Mouse (Mus musculus) kidney, embryonic 15.5 days (tissue): ENCODE measurements around the gene Card19. TPM values are rescaled to one million over a fixed set of nuclear protein-coding genes. Genes with fewer than 3 reads are reported as not detected.

Experiments
- ATAC-seq: fragments of 200-750 bp; cut with Nextera tagmentation; replicated peaks from 2 replicates; pipeline ENCODE4 v1.8.0; 2017; ENCODE audit warnings: moderate TSS enrichment; ENCODE audit not compliant: low FRiP score
- H3K27ac ChIP-seq: fragments of 300-500 bp; sonication (generic); 2 replicates; pipeline ENCODE4 v1.5.1; 2015; ENCODE audit warnings: mild to moderate bottlenecking, inconsistent platforms
- H3K27me3 ChIP-seq: fragments of 300-500 bp; sonication (generic); 2 replicates; pipeline ENCODE4 v1.6.1; 2015; ENCODE audit warnings: inconsistent platforms
- H3K36me3 ChIP-seq: fragments of 300-500 bp; sonication (generic); 2 replicates; pipeline ENCODE4 v1.6.1; 2015; ENCODE audit warnings: inconsistent platforms
- H3K4me1 ChIP-seq: fragments of 300-500 bp; sonication (generic); 2 replicates; pipeline ENCODE4 v1.6.1; 2015; ENCODE audit warnings: inconsistent platforms
- H3K4me2 ChIP-seq: fragments of 300-500 bp; sonication (generic); 2 replicates; pipeline ENCODE4 v1.6.1; 2015; ENCODE audit warnings: moderate library complexity, mild to moderate bottlenecking, inconsistent platforms
- H3K4me3 ChIP-seq: fragments of 300-500 bp; sonication (generic); replicated peaks from 2 replicates; pipeline ENCODE4 v1.5.1; 2015; ENCODE audit warnings: mild to moderate bottlenecking, inconsistent platforms
- H3K9ac ChIP-seq: fragments of 300-500 bp; sonication (generic); 2 replicates; pipeline ENCODE4 v1.6.1; 2015; ENCODE audit warnings: mild to moderate bottlenecking, inconsistent platforms
- H3K9me3 ChIP-seq: fragments of 300-500 bp; sonication (generic); replicated peaks from 2 replicates; pipeline ENCODE4 v1.6.1; 2016; ENCODE audit warnings: inconsistent platforms
- WGBS: fragments of 180-500 bp; shearing (Covaris S2); methylation state at CpG from one replicate; pipeline ENCODE4 v1.1.7; 2015; ENCODE audit warnings: mixed read lengths; 5-methylcytosine and 5-hydroxymethylcytosine counted together
- polyA plus RNA-seq: library from polyadenylated mRNA; unstranded; fragments of >200 nt; fragmentation: Nextera tagmentation; extraction: Ambion mirVana; gene quantifications from 2 replicates; pipeline ENCODE4 v1.2.1, GENCODE M21; 2015

Gene Card19
- 45.7 and 47.2 TPM in 2 replicates for polyA plus RNA-seq

DNA sequence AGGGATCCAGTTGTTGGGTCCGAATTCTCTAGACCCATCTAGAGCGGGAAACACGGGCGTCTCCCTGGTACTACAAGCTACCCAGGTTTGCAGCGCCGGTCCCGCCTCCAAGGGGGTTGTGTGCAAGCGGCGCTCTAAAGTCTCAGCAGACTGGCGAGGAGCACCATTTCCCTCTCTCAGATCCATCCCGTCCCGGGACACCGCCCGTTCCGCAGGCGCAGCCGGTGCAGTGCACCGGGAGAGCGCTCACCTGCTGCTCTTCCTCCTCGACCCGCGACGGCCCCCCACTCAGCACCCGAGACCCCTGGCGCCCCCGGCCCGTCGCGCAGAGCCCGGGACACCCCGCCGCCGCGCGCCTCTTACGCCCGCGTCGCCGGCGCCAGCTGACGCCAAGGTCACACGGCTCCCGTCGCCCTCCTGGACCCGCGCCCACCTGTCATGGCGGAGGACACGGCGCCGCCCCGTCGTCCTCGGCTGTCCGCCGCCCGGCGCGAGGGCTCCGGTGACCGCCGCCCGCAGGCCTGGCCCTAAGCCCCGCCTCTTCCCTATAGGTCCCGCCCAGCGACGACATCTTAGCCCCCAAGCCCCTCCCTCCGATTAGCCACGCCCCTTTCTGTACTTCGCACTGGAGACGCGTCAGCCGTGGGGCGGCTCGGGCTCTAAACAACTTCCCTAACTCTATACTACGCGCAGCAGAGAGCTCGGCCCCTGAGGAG lies at the start of gene Card19:
Gene Card19, minus strand, starts transcription at position 534 of the 716 bp plus-strand sequence.
- Histone ChIP-seq H3K27me3 (peaks cover 8% of the 10 kb centered on the region; the same call in 1 of the 2 replicates), H3K36me3 (no peaks in the 10 kb centered on the region), H3K9me3 (no peaks in the 10 kb centered on the region), H3K4me1 (peaks cover 27% of the 10 kb centered on the region), H3K4me3 (peak within 1 kb of the TSS; percentile 90), H3K4me2 (peak within 1 kb of the TSS; percentile 93), H3K27ac (peak within 1 kb of the TSS; percentile 84), H3K9ac (peak within 1 kb of the TSS; percentile 73)
- peak; percentile 93 for ATAC-seq
- under 1% methylated on average over 78 of the region's 78 CpGs for WGBS

DNA sequence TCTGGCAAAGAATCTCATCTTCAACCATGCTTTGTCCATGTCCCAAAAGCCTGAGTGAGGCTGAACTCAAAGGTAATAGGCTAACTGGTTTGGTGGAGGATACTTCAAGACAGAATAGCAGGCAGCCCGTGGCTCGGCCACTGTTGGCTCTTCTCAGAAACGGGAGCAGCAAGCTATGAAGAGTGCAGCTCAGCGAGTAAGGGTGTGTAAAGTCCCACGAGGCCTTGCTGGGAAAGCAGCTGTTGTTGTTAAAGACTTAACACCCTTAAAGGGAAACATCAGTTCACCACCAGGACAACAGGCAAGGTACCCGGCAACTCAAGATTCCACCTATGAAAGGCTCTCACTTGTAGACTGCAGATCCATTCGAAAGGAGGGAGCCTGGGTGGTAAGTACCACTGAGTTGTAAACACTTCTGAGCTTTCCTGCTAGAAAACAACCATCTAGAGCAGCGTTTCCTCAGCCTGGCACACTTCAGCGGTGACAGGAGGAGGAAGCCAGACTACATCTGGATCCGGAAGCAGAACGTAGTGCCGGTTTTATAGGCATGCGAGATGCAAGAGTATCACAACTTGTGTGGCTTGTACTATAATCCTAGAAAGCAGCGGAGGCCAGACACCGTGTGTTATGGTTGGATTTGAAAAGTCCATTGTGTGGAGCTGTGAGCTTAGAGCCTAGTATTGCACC lies 44.3 kb upstream of the Card19 start:
- Histone ChIP-seq H3K9ac (no peak overlapping the region), H3K4me3 (no peak overlapping the region), H3K4me1 (0 out of 2 replicates have a peak, but pooled peaks cover 2% of the 10 kb centered on the region), H3K4me2 (no peak overlapping the region), H3K36me3 (no peaks in the 10 kb centered on the region), H3K27ac (no peak overlapping the region), H3K9me3 (no peaks in the 10 kb centered on the region), H3K27me3 (no peaks in the 10 kb centered on the region)
- ATAC-seq, result no peak
- 59% methylated on average over 15 of the region's 15 CpGs for WGBS

DNA sequence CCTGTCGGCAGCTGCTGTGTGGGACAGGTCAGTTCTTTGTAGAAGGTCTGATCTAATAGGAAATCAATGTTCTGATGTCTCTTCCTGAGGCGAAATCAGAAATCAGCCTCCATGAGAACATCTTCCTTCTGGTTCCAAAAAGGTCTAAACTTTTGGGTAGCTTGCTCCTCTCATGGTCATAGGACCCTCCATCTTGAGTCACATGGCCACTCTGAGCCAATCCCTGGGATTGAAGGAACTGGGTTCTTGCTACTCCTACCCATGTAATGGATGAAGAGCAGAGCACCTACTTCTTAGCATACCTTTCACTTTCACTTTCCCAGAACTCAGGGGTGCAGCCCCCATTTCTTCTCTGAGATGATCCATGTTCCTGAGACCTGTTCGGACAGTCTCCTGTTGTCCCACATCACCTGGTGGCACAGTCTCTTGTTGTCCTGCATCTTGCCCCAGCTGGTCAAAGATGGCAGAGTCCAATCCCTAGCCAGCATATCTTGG lies 42.0 kb upstream of the Card19 start:
- ATAC-seq, result no peak
- Histone ChIP-seq H3K9me3 (no peaks in the 10 kb centered on the region), H3K4me3 (no peak overlapping the region), H3K27me3 (no peaks in the 10 kb centered on the region), H3K4me1 (0 out of 2 replicates have a peak, but pooled peaks cover 2% of the 10 kb centered on the region), H3K4me2 (no peak overlapping the region), H3K36me3 (no peaks in the 10 kb centered on the region), H3K27ac (no peak overlapping the region), H3K9ac (no peak overlapping the region)
- 65% methylated on average over 3 of the region's 3 CpGs for WGBS

DNA sequence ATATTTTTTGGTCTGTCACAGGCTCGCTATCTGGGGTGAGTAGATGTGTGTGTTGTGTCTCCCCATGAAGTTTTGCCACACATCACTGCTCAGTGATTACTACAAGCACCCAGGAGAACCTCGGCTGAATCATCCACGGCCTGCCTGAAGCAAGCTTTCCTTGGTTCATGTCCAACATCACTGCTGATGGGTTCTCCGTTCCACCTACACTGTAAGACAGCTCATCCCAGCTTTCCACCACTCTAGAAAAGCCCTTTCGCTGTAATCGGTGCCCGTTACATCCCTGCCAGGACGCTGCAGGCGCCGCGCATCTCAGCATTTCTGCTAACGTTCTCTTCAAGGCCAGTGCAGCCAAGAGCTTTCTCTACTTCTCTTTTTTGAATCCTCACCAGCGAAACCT lies 36.9 kb upstream of the Card19 start:
- H3K9me3 ChIP-seq, result no peaks in the 10 kb centered on the region
- WGBS, result 87% methylated on average over 13 of the region's 13 CpGs
- peaks cover 9% of the 10 kb centered on the region for H3K27me3 ChIP-seq
- H3K4me2 ChIP-seq, result no peak overlapping the region
- H3K4me1 ChIP-seq, result peaks cover 19% of the 10 kb centered on the region
- H3K27ac ChIP-seq, result no peak overlapping the region
- no peak for ATAC-seq
- no peaks in the 10 kb centered on the region for H3K36me3 ChIP-seq
- H3K4me3 ChIP-seq, result no peak overlapping the region
- H3K9ac ChIP-seq, result no peak overlapping the region

DNA sequence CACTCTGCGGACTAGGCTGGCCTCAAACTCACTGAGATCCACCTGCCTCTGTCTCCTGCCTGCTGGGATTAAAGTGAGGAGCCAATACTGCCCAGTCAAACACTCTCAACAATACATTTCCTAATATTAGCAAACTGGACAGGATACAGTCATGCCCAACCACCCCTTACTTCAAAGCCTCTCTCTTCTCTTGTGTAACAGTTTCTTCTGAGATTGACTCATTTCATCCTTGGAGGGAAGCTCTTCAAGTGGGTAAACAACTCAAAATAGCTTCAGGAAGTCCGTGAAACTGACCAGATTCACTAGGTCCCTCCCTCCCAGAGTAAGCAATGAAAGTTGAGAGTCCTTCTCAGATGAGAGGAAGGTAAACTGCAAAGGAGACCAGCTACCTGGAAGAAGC lies 36.3 kb upstream of the Card19 start:
- Histone ChIP-seq H3K9me3 (no peaks in the 10 kb centered on the region), H3K4me1 (peaks cover 22% of the 10 kb centered on the region), H3K27me3 (peaks cover 15% of the 10 kb centered on the region), H3K4me2 (no peak overlapping the region), H3K27ac (no peak overlapping the region), H3K9ac (no peak overlapping the region), H3K4me3 (no peak overlapping the region), H3K36me3 (no peaks in the 10 kb centered on the region)
- no peak for ATAC-seq
- 69% methylated on average over 2 of the region's 2 CpGs for WGBS

DNA sequence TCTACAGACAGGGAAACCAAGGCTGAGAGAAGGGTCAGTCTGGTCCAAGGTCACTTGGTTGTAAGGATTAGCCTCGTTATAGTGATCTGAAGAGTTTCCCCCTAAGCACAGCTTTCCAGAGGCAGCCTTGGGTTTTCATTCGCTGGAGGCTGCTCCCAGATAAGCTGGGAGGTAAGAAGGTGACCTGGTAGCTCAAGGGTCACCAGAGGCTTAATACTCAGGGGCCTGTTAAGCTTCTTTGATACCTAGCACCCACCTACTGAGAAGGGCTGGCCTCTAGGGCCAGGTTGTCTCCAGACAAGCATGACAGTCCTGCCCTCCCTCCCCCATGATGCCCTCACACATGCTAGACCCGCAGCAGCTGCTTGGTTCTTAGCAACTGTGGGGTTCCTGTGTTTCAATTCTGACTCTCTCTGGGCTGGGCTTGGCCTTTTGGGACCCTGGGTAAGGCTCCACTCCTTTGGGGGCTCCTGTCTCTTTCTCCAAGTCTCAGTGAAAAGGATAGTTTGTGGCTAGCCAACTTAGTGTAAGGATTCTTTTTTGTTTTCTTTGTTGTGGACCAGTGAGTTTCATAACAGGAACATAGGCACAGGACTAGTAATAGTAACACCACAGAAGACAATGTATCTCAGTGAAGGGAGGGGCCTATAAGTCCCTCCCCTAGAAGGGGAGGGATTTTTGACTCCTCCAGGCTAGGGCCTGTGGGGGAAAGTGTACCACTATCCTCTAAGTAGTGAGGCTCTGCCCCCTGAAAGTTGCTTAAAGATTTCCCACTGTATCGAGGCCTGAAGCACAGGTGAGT lies 35.1 kb upstream of the Card19 start:
- Histone ChIP-seq H3K9me3 (no peaks in the 10 kb centered on the region), H3K4me1 (peaks cover 22% of the 10 kb centered on the region), H3K27me3 (peaks cover 25% of the 10 kb centered on the region), H3K4me3 (no peak overlapping the region), H3K4me2 (no peak overlapping the region), H3K36me3 (no peaks in the 10 kb centered on the region), H3K27ac (no peak overlapping the region), H3K9ac (no peak overlapping the region)
- WGBS, result 45% methylated on average over 4 of the region's 4 CpGs
- no peak for ATAC-seq

DNA sequence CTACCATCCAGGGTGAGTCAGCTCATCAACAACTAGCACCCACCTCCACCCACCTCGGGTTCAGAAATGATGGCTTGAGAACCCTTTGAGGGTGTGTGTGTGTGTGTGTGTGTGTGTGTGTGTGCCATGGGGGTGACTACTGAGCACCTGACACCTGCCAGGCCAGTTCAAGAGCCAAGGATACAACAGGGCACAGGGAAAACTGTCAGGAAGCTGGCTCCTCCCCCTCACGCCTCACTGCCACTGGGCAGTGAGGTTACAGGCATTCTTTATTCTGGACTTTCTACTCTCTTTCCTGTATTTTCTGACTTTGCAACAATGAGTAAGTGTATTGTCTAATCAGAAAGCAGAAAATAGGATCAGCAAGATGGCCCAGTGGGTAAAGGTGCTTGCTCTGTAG lies 33.8 kb upstream of the Card19 start:
- no peak overlapping the region for H3K27ac ChIP-seq
- peaks cover 22% of the 10 kb centered on the region for H3K4me1 ChIP-seq
- H3K36me3 ChIP-seq, result no peaks in the 10 kb centered on the region
- H3K27me3 ChIP-seq, result peaks cover 29% of the 10 kb centered on the region
- 59% methylated on average over 2 of the region's 2 CpGs for WGBS
- H3K9ac ChIP-seq, result no peak overlapping the region
- ATAC-seq, result peak; percentile 60; the same call in 1 of the 2 replicates
- no peaks in the 10 kb centered on the region for H3K9me3 ChIP-seq
- H3K4me3 ChIP-seq, result no peak overlapping the region
- no peak overlapping the region for H3K4me2 ChIP-seq

DNA sequence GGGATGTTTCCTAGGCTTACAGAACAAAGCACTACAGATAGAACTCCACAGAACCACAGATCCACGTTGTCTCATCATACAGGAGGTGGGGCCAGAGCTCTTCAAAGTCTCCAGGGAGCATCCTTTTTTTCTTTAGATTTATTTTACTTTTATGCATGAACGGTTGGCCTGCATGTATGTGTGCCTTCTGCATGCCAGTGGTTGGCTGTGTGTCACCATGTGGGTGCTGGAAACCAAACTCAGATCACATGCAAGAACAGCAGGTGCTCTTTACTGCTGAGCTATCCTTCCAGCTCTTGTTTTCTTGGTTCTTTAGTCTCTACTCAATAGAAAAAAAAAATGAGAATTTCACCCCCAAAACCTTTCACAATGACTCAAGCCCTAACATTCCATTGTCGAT lies 33.1 kb upstream of the Card19 start:
- no peak for ATAC-seq
- H3K36me3 ChIP-seq, result no peaks in the 10 kb centered on the region
- H3K27ac ChIP-seq, result no peak overlapping the region
- no peak overlapping the region for H3K4me3 ChIP-seq
- H3K27me3 ChIP-seq, result peaks cover 29% of the 10 kb centered on the region
- H3K4me1 ChIP-seq, result peaks cover 22% of the 10 kb centered on the region
- 60% methylated on average over 3 of the region's 3 CpGs for WGBS
- H3K4me2 ChIP-seq, result no peak overlapping the region
- H3K9me3 ChIP-seq, result no peaks in the 10 kb centered on the region
- H3K9ac ChIP-seq, result no peak overlapping the region

DNA sequence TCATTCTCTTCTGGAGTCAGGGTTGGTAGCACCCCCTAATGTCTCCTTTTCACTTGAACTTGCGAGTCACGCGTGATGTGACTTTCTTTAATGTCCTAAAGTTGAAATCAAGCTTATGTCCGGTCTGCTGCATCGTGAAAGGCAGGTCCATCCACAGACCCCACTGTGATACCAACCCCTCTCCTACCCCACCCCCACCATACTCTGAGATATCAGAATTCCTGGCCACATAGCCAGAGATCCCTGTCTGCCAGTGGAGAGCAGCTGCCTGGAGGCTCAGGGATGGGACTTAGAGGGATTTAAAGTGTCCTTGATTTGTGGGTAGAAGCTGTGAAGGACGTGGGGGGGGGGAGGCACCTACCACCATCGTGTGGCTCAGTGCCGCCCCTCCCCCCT lies 32.6 kb upstream of the Card19 start, which contains the start of gene Susd3:
Gene Susd3, minus strand, starts transcription at position 240 of the 396 bp plus-strand sequence.
- H3K4me2 ChIP-seq, result peak within 1 kb of the TSS; percentile 89
- WGBS, result 13% methylated on average over 6 of the region's 8 CpGs
- peak within 1 kb of the TSS; percentile 34; the same call in 1 of the 2 replicates for H3K9ac ChIP-seq
- ATAC-seq, result no peak
- H3K36me3 ChIP-seq, result no peaks in the 10 kb centered on the region
- peaks cover 22% of the 10 kb centered on the region for H3K4me1 ChIP-seq
- peak within 1 kb of the TSS; percentile 24; the same call in 1 of the 2 replicates for H3K27ac ChIP-seq
- H3K9me3 ChIP-seq, result no peaks in the 10 kb centered on the region
- peaks cover 29% of the 10 kb centered on the region for H3K27me3 ChIP-seq
- peak within 1 kb of the TSS; percentile 50 for H3K4me3 ChIP-seq

DNA sequence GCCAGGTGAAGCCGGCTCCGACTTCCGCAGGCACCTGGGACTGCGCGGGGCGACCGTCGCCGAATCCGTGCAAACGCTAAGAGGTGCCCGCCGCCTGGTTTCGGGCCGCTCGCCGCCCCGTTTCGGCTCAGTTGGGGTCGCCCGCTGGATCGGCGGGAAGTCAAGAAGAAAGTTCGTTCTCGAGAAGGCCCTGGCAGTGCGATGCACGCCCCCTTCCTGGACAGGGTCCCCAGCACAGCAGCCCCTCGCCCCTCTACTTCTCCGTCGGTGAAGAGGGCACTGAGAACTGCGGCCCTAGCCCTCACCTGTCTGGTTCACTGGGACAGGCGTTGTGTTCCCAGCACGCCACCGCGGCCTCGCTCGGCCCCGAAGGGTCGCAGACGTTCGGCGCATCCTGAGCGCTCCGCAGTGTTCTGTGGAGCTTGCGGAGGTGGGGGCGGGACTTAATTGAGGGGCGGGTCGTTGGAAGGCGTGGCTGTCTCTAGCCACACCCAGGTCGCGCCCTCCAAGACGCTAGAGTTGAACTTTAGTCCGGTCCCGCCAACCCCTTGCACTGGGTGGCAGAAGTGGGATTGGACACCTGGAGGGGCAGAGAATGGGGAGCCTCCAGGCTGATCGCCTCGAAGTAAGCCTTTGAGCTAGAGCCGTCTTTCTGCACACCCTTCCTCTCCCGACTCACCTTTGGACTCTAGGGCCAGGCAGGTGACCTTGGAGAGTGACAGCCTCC lies 32.1 kb upstream of the Card19 start:
- Histone ChIP-seq H3K4me3 (peak overlapping the region; percentile 50), H3K4me2 (peak overlapping the region; percentile 89), H3K27ac (peak overlapping the region; percentile 24; the same call in 1 of the 2 replicates), H3K4me1 (peaks cover 22% of the 10 kb centered on the region), H3K9me3 (no peaks in the 10 kb centered on the region), H3K9ac (peak overlapping the region; percentile 34; the same call in 1 of the 2 replicates), H3K27me3 (peaks cover 29% of the 10 kb centered on the region), H3K36me3 (no peaks in the 10 kb centered on the region)
- peak; percentile 64 for ATAC-seq
- under 1% methylated on average over 58 of the region's 58 CpGs for WGBS

DNA sequence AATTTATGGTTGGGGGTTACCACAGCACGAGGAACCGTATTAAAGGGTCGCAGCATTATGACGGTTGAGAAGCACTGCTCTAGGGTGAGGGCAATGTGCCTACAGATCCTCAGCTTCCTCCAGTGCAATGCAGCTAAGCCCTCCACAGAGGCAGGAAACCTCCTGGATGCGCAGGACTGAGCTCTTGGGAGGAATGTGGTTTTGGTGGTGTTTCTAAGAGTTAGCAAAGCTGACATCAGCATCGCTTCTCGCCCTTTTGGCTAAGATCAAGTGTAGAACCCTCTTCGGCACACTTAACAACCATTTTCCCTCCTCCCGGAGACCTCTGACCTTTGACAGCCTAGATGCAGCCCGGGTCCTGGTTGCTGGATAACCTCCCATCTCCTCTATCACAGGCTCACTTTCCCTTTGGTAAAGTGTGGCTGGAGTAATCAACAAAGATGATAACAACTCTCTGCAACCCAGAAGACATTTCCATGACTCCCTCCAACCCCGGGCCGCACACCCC lies 31.4 kb upstream of the Card19 start:
- Histone ChIP-seq H3K27me3 (peaks cover 29% of the 10 kb centered on the region), H3K27ac (no peak overlapping the region), H3K4me2 (peak overlapping the region; percentile 89), H3K9ac (peak overlapping the region; percentile 34; the same call in 1 of the 2 replicates), H3K9me3 (no peaks in the 10 kb centered on the region), H3K4me3 (peak overlapping the region; percentile 50), H3K36me3 (no peaks in the 10 kb centered on the region), H3K4me1 (peaks cover 22% of the 10 kb centered on the region)
- 32% methylated on average over 12 of the region's 12 CpGs for WGBS
- ATAC-seq, result no peak
